Mouse (Mus musculus) G1E (cell line): Measurements from ENCODE around the gene Mamdc4.

Source experiments
- CTCF ChIP-seq: IDR thresholded peaks from 2 replicates; pipeline ENCODE4 v1.5.1; 2012; ENCODE audit warnings: low read depth, low read length, inconsistent platforms, mixed read lengths
- GATA1 ChIP-seq: IDR thresholded peaks from 2 replicates; pipeline ENCODE4 v1.6.1; 2012; ENCODE audit warnings: borderline replicate concordance, low read length, inconsistent platforms, mixed read lengths
- GATA2 ChIP-seq: IDR thresholded peaks from 2 replicates; pipeline ENCODE4 v1.6.1; 2012; ENCODE audit warnings: low read depth, low read length, inconsistent platforms, borderline replicate concordance
- TAL1 ChIP-seq: conservative IDR thresholded peaks from 2 replicates; pipeline ENCODE4 v1.6.1; 2012; ENCODE audit warnings: low read depth, low read length, inconsistent platforms, mixed read lengths

DNA sequence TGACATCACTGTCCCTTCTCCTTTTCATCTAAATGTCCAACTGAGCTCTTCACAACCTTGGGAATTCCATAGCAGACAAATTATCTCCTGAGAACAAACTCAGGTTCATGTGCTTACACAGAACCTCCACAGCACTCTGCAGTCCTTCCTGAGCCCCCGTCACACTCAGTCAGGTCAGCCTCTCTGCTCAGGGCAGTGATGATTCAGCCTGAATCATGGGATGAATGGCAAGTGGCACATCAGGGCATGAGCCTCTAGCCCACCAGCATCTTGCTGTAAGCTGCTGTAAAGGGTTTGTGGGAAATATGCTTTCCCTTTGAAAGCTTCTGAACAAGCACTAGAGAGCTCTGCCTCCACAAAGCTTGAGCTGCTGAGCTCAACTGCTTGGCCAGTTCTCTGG, 24.1 kb upstream of the Mamdc4 start:
- no peak for TF ChIP-seq CTCF
- TF ChIP-seq GATA1: no peak
- no peak for TF ChIP-seq TAL1
- TF ChIP-seq GATA2: no peak
